Mouse (Mus musculus): ENCODE measurements around the gene Styk1.
A peak's percentile ranks its signal among the peaks of the same experiment; 100 is the strongest.

Gene Styk1

DNA sequence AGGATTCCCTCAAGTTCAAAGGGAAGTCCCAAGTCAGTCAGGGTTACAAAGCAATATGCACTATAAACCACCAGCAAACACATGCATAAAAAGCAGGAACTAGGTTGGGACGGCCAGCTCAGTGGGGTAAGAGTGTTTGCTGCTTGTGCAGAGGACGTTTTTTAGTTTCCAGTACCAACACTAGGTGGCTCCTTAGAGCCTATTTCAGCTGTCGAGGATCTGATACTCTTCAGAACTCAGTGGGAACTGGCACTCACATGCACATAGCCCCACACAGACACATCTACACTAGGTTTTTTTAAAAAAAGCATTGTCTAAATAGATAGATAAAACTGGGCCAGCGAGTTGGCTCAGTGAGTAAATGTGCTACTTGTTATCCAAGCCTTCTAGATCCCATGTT, 13.7 kb upstream of the Styk1 start:
- peak; percentile 60 for DNase-seq

DNA sequence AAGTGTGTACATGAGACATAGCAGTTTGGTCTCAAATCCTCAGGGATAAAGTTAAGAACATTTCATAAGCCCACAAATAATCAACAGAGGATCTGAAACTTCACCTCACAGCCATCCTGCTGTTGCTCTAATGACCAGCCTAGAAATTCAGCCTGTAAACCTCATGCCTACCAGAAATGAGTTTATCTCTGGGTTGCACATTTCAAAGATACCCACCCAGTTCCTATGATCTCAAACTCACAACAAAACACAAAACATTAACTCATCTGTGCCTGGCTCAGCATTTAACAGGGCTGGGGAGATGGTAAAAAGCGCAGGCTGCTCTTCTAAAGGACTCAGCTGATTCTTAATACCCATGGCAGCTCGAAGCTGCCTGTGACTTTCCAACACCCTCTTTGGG, 11.0 kb upstream of the Styk1 start:
- no peak for DNase-seq

DNA sequence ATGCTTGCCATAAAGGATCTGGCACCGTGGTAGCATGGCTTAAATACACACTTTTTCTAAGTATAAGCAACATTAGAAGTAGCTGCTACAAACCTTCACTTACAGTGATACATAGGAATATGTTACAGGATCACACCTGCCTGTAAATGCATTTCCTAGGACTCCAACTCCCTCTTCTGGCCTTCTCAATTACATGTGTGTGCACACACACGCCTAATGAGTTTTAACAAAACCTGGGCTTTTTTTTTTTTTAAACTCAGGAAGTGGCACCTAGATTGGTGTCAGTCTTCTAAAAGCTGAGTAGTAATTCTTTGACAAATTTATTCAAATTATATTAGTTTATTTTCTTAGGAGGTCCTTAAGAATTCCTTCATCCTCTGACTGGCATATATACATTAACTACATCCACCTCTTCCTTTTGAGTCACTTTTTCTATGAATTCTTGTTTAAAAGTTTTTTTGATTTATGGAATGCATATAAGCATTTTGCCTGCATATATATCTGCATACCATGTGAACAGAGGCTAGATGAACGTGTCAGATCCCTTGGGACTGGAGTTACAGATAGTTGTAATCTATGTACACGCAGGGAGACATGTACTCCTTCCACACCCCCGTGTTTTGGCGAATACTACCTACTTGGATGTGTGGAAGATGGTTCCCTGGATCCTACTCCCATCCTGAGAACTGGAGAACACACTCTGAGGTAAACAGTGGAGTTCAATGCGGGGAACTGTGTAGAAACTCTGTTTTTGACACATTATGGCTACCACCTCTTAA, 9.8 kb upstream of the Styk1 start:
- no peak for DNase-seq

DNA sequence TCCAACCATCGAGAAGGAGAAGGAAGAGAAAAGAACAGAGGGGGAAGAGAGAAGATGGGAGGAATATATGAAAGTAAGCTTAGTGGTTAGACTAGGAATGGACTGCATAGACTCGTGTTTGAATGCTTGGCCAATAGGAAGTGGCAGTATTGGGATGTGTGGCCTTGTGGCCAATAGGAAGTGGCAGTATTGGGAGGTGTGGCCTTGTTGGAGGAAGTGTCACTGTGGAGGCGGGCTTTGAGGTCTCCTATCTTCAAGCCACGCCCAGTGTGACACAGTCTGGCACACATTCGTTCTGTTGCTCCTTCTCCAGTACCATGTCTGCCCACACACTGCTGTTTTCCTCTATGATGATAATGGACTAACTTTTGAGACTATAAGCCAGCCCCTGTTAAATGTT, 7.3 kb upstream of the Styk1 start:
- DNase-seq = no peak

- DNase-seq = no peak
Observed at GRCm38 (mm10) chr6:131359543-131359942, 6.1 kb upstream of the Styk1 start.

GRCm38 (mm10) chr6:131354913-131355312, 1.5 kb upstream of the Styk1 start:
- no peak for DNase-seq

DNA sequence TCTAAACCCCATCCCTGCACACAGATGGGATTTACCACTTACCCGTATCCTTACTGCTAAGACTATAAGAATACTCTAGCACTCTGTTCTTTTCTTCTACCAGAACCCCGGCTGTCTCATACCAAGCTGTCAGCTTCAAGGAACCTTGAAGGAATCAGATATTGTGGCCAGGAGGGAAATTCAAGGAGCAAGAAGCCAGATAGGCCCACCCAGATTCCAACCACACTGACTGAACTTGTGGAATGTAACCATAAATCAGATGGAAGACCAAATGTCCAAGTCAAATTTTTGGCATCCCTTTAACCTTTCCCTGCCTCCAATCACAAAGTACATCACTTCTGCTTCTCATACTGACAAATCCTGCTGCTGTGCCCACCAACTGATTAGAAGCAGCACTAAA, 6.4 kb downstream of the Styk1 start:
- DNase-seq = no peak

GRCm38 (mm10) chr6:131344346-131344745, 9.1 kb downstream of the Styk1 start:
- DNase-seq = no peak

- no peak for DNase-seq
Observed at GRCm38 (mm10) chr6:131340082-131340481, 13.3 kb downstream of the Styk1 start.

DNA sequence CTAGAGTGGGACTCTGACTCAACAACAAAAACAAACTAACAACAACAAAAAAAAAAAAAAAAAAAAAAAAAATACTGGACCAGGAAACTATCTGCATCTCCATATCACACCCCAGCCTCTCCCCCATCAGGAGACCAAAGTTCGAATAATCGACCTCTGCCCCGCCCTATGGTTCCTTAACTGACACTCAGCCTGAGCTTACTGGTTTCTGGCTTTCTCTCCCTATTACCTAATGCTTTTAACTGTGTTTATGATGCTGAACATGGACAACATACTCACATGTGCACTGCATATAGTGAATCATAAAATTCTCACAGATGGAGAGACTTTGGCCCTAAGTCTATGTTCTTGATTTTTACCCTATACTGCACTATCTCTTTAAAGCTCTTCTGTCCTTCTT, 14.1 kb downstream of the Styk1 start:
- no peak for DNase-seq

DNA sequence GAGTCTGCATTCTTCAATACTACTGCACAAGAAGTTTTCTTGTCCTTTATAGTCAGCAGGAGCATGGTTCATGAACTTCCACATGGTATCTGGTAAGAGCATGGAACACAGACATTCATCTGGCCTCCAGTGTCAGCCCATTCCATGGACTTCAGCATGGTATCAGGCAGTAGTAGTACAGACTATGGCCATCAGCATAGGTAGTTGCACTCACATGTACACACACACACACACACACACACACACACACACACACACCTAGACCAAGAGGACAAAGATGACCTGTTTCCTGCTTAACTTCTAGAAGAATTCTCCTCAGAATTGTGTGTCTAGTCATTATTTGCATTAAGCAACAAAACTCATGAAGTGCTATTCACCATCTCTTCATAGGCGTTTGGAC, 14.6 kb downstream of the Styk1 start:
- no peak for DNase-seq

- no peak for DNase-seq
Observed at GRCm38 (mm10) chr6:131327076-131327475, 26.3 kb downstream of the Styk1 start.

DNA sequence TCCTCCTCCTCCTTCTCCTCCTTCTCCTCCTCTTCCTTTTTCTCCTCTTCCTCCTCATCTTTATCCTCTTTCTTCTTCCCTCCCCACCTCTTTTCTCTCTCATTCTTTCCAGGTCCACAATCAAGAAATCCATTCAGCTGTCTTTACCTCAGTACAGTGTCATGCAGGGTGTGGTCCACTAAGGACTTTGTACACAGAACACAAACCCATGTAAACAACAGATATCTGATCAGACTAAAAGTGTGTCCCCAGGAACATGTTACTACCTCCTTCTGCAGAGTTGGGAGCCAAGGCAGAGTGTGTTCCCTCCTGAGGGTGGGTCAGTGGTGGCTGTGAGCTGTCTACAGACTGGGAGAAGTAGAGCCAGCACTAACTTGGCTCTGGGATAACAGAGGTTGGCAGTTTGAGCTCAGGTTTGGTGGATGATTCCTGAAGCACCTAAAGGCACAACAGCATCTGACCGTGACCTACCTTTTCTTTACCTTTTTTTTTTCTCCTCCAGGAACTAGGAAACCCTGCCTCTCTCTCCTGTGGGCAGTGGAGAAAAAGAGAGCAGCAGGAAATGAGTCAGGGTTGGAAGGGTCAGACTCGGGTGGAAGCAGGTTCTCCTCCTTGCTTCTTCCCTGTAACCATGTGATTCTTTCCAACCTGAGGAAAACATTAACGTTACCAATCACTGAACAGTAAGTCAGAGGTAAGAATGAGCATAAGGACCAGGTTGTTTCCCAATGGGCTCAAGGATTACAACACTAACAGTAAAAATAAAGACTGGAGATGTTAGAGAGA, 31.4 kb downstream of the Styk1 start:
- no peak for DNase-seq

- no peak for DNase-seq
Observed at GRCm38 (mm10) chr6:131316155-131317101, 37.0 kb downstream of the Styk1 start.

DNA sequence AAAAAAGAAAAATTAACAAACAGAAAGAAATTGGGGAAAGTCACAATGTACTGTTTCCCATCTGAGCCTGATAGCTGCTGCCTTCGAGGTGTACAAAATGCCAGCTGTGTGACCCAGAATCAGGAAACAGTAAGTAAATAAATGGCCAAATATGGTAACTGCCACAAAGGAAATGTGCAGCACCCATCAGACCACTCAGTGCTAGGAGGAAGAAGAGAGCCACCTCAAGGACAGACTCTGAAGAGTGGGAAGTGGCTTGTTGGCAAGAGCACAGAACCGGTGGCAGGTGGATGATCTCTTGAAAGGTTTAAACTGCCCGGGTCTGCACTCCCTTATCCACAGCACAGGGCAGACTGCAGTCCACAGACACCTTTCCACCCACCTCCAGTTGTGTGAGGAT, 45.4 kb downstream of the Styk1 start:
- no peak for DNase-seq

GRCm38 (mm10) chr6:131304776-131305175, 48.6 kb downstream of the Styk1 start:
- DNase-seq = no peak

GRCm38 (mm10) chr6:131298531-131298930, 54.9 kb downstream of the Styk1 start:
- no peak for DNase-seq

GRCm38 (mm10) chr6:131294435-131295112, 58.8 kb downstream of the Styk1 start:
- DNase-seq = no peak

DNA sequence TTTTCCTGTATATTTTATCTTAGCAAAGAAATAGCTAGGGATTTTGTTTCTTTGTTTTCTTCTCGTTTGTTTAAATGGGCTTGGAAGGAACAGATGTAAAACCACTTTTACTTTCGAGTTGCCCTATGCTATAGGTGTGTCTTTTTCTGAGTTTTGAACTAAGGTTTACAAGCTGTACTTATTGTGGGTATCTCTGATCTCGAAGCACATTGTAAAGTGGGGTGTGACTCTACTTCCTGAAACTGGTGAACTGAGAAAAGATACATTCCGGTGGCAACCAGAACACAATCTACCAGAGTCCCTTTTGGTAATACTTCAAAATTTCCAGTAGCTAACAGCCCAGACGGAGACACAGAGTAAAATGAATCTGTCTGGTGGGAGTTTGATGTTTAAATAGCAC, 59.5 kb downstream of the Styk1 start:
- DNase-seq = no peak

GRCm38 (mm10) chr6:131292991-131293788, 60.2 kb downstream of the Styk1 start, which contains the start of gene Magohb:
Gene Magohb, minus strand, starts transcription at chr6:131293244.
- peak; percentile 89 for DNase-seq

GRCm38 (mm10) chr6:131292276-131292990, 61.0 kb downstream of the Styk1 start:
- DNase-seq = peak; percentile 1

All from kidney, postnatal 14 days (tissue).